Mouse (Mus musculus): ENCODE data around the gene Rhno1. TPM values are rescaled to one million over a fixed set of nuclear protein-coding genes. Genes with fewer than 3 reads are reported as not detected.

Rhno1 gene
- polyA plus RNA-seq, 1 experiment from 2014 or later, result 41.8 TPM

DNA sequence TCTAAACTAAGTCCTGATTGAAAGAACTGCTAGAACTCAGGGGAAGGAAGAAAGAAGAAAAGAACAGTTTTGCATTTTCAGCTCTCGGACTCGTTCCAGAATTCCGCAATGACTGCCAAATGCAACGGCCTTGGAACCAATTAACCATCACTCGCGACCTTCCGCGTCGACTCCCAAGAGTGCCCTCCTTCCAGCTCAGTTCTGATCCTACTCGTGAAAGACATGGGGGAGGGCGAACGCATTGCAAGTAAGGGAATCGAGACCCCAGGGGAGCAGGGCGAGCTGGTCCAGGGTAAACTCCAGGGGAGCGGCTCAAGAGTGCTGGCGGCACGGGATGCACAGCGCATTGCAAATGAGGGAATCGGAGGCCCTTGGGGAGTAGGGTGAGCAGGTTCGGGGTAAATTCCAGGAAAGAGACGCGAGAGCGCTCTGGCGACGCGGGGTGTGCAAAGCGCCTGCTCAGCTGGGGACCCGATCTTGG is 7.5 kb downstream of the Rhno1 start:
- Histone ChIP-seq H3K4me2 (replicated peaks; ENCODE audit: low read depth, low read length) (peak overlapping the region; percentile 91), H3K27ac (ENCODE audit: low read length) (peak overlapping the region; percentile 84), H3K4me3 (ENCODE audit: low read depth, low read length) (peak overlapping the region; percentile 77), H3K4me1 (ENCODE audit: insufficient read depth, low read depth, low read length) (0 out of 2 replicates have a peak, but pooled peaks cover 3% of the 10 kb centered on the region), H3K27me3 (replicated peaks; ENCODE audit: insufficient read depth, low read length) (no peaks in the 10 kb centered on the region), H3K9me3 (ENCODE audit: low read length) (no peaks in the 10 kb centered on the region), H3K36me3 (ENCODE audit: insufficient read depth, low read length) (no peaks in the 10 kb centered on the region), H3K9ac (replicated peaks; ENCODE audit: low read depth) (peak overlapping the region; percentile 51)
- peak; percentile 63 for ATAC-seq
- peak; percentile 49 for DNase-seq (ENCODE audit: low spot score)
- under 1% methylated on average over 27 of the region's 28 CpGs for WGBS
- no peak for TF ChIP-seq EP300 (IDR thresholded peaks at IDR 0.05)

- WGBS, result 62% methylated on average over 3 of the region's 3 CpGs
- TF ChIP-seq EP300 (IDR thresholded peaks at IDR 0.05) (no peak), CTCF (IDR thresholded peaks at IDR 0.05) (no peak)
- no peak for ATAC-seq
- no peak overlapping the region for H3K4me2 ChIP-seq (replicated peaks; ENCODE audit: low read depth, low read length)
- H3K27me3 ChIP-seq (replicated peaks; ENCODE audit: insufficient read depth, low read length), result no peaks in the 10 kb centered on the region
- H3K36me3 ChIP-seq (ENCODE audit: insufficient read depth, low read length), result no peaks in the 10 kb centered on the region
- no peaks in the 10 kb centered on the region for H3K9me3 ChIP-seq (ENCODE audit: low read length)
- H3K27ac ChIP-seq (ENCODE audit: low read length), result no peak overlapping the region
- peak; percentile 26 for DNase-seq (ENCODE audit: low spot score)
- 0 out of 2 replicates have a peak, but pooled peaks cover 3% of the 10 kb centered on the region for H3K4me1 ChIP-seq (ENCODE audit: insufficient read depth, low read depth, low read length)
- H3K4me3 ChIP-seq (ENCODE audit: low read depth, low read length), result no peak overlapping the region
- H3K9ac ChIP-seq (replicated peaks; ENCODE audit: low read depth), result no peak overlapping the region
Measured at GRCm38 (mm10) chr6:128354140-128354539, 8.6 kb downstream of the Rhno1 start.

DNA sequence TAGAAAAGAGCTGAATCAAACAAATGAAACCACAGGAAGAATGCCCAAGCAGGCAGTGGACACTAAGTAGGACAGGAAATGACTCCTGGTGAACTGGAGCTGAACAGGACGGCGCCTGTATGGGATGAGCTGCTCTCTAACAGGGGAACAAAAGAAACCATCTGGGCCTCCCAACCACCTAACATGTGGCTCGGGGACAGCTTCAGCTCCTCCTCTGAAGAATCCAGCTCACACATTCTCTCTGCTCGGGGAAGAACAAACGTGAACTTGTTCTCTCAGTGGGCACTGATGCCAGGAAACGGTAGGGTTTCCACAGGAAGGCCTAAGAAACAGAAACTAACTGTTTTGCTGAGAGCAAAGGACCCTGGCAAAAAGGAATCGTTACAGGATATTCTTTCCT is 13.0 kb downstream of the Rhno1 start:
- Histone ChIP-seq H3K4me1 (ENCODE audit: insufficient read depth, low read depth, low read length) (0 out of 2 replicates have a peak, but pooled peaks cover 3% of the 10 kb centered on the region), H3K36me3 (ENCODE audit: insufficient read depth, low read length) (no peaks in the 10 kb centered on the region), H3K9me3 (ENCODE audit: low read length) (no peaks in the 10 kb centered on the region), H3K27me3 (replicated peaks; ENCODE audit: insufficient read depth, low read length) (no peaks in the 10 kb centered on the region), H3K4me2 (replicated peaks; ENCODE audit: low read depth, low read length) (no peak overlapping the region), H3K9ac (replicated peaks; ENCODE audit: low read depth) (no peak overlapping the region), H3K27ac (ENCODE audit: low read length) (peak overlapping the region; percentile 52), H3K4me3 (ENCODE audit: low read depth, low read length) (no peak overlapping the region)
- WGBS, result 33% methylated on average over 7 of the region's 7 CpGs
- DNase-seq (ENCODE audit: low spot score) (peak; percentile 34), ATAC-seq (peak; percentile 63)
- TF ChIP-seq CTCF (IDR thresholded peaks at IDR 0.05), result no peak
- TF ChIP-seq EP300 (IDR thresholded peaks at IDR 0.05), result no peak

GRCm38 (mm10) chr6:128346782-128347181 is 15.9 kb downstream of the Rhno1 start:
- ATAC-seq, result no peak
- Histone ChIP-seq H3K9ac (replicated peaks; ENCODE audit: low read depth) (no peak overlapping the region), H3K9me3 (ENCODE audit: low read length) (no peaks in the 10 kb centered on the region), H3K36me3 (ENCODE audit: insufficient read depth, low read length) (no peaks in the 10 kb centered on the region), H3K27ac (ENCODE audit: low read length) (no peak overlapping the region), H3K4me2 (replicated peaks; ENCODE audit: low read depth, low read length) (no peak overlapping the region), H3K4me3 (ENCODE audit: low read depth, low read length) (no peak overlapping the region), H3K4me1 (ENCODE audit: insufficient read depth, low read depth, low read length) (no peaks in the 10 kb centered on the region), H3K27me3 (replicated peaks; ENCODE audit: insufficient read depth, low read length) (no peaks in the 10 kb centered on the region)
- WGBS, result 65% methylated on average over 6 of the region's 6 CpGs
- TF ChIP-seq CTCF (IDR thresholded peaks at IDR 0.05) (no peak), EP300 (IDR thresholded peaks at IDR 0.05) (no peak)
- DNase-seq (ENCODE audit: low spot score), result no peak

DNA sequence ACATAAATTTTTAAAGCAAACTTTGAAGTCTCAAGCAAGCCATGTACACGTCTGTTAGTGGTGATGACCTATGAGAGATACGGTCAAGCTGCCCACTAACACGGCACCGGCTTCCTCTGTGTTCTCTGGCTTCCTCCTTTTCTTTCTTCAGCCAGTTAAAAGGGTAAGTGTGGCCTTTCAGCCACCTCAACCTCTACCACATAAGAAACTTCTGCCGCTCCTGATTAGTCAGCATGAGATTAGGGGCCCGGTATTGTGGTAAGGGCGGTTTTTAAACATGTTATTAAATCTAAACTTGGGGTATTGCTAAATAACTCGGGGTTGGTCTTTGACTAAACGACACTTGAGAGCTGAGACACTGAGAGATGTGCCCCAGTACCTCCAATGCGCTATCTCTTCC is 17.1 kb downstream of the Rhno1 start:
- WGBS, result 72% methylated on average over 10 of the region's 10 CpGs
- Histone ChIP-seq H3K9ac (replicated peaks; ENCODE audit: low read depth) (no peak overlapping the region), H3K27me3 (replicated peaks; ENCODE audit: insufficient read depth, low read length) (no peaks in the 10 kb centered on the region), H3K27ac (ENCODE audit: low read length) (no peak overlapping the region), H3K4me2 (replicated peaks; ENCODE audit: low read depth, low read length) (no peak overlapping the region), H3K36me3 (ENCODE audit: insufficient read depth, low read length) (no peaks in the 10 kb centered on the region), H3K9me3 (ENCODE audit: low read length) (no peaks in the 10 kb centered on the region), H3K4me1 (ENCODE audit: insufficient read depth, low read depth, low read length) (no peaks in the 10 kb centered on the region), H3K4me3 (ENCODE audit: low read depth, low read length) (no peak overlapping the region)
- no peak for DNase-seq (ENCODE audit: low spot score)
- no peak for ATAC-seq
- TF ChIP-seq CTCF (IDR thresholded peaks at IDR 0.05) (no peak), EP300 (IDR thresholded peaks at IDR 0.05) (no peak)

DNA sequence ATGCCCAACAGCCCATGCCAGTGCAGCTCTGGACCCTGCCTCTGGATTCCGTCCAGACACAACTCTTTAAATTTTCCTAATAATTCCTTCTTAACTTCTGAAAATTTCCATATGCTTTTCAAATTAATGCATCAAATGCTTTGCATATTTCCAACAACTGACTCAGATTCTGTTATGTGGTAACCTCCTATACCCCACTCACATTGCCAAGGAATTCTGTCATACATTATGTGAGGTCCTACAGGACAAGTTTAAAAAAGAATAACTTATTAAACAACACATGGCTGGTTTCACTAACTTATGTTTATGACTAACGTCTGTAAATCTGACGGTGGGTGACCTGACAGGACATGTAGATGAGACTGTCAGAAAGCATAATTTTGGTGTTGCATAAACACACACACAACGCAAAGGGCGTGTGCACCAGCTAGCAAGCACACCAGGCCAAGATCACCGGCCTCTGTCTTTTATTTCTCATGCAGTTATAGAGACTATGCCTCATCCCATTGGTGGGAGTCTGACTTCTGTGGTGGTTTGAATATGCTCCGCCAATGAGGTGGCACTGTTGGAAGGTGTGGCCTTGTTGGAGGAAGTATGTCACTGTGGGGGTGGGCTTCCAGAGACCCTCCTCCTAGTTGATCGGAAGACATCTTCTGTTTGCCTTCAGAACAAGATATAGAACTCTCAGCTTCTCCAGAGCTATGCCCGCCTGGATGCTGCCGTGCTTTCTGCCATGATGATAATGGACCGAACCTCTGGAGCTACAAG is 20.6 kb downstream of the Rhno1 start:
- DNase-seq (ENCODE audit: low spot score), result peak; percentile 73
- Histone ChIP-seq H3K9me3 (ENCODE audit: low read length) (no peaks in the 10 kb centered on the region), H3K9ac (replicated peaks; ENCODE audit: low read depth) (no peak overlapping the region), H3K36me3 (ENCODE audit: insufficient read depth, low read length) (no peaks in the 10 kb centered on the region), H3K27ac (ENCODE audit: low read length) (no peak overlapping the region), H3K4me1 (ENCODE audit: insufficient read depth, low read depth, low read length) (no peaks in the 10 kb centered on the region), H3K4me2 (replicated peaks; ENCODE audit: low read depth, low read length) (no peak overlapping the region), H3K27me3 (replicated peaks; ENCODE audit: insufficient read depth, low read length) (no peaks in the 10 kb centered on the region), H3K4me3 (ENCODE audit: low read depth, low read length) (no peak overlapping the region)
- TF ChIP-seq EP300 (IDR thresholded peaks at IDR 0.05), result no peak
- TF ChIP-seq CTCF (IDR thresholded peaks at IDR 0.05), result no peak
- WGBS, result 79% methylated on average over 11 of the region's 11 CpGs
- peak; percentile 77 for ATAC-seq

Measured in lung, postnatal 0 days (tissue).